Mouse (Mus musculus) spleen, postnatal 4 days (tissue): ENCODE measurements around the gene Dhfr.

Experiments
- DNase-seq, 2 experiments: peaks; one replicate each; pipeline ENCODE4 v3.0.0; 2022; ENCODE audit warnings: low spot score in 2 of 2

The Dhfr gene

DNA sequence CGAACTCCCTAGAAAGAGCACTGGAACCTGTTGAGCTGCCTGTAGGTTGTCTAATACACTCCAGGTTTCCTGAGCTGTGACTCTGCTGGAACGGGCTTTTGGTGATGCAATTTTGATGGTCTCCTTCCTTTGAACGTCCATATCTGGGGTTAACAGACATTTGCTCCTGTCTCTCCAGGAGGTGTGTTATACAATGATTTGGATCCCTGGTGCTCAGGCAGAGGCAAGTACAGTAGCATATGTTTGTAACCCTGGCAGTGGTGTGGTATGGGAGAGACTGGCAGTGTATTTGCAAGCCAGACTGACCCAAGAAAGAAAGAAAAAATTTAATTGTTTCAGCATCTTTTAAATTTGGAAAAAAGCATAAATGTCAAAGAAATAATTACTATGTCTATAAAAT lies 32.8 kb downstream of the Dhfr start:
- DNase-seq: peak in 1 of 2 experiments; percentile 38

DNA sequence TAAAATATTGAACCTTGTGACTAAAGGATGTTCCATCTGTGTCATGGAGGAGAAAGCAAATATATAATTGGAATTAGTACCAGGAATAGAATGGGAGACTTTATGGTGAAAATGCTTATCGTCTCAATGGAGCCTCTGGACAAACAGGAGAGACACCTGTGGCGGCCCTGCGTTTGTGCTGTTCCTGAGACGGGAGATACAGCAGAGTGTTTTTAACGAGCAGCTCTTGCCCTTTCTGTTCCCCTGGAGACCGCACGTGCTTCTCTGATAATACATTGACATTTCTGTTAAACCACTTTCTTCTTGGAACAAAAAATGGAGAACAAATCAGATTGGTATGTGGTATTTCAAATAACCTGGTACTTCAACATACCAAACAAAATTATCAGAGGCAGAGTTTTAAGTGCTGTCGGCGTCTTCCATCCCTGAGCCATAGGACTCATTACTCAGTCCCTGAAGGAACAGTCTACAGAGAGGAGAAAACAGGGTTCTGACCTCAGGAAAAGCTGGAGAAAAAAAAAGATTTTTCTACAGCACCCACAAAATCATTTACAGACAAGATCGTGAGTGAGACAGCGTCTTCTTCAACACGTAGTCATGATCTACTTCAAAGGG lies 38.6 kb downstream of the Dhfr start:
- no peak for DNase-seq

DNA sequence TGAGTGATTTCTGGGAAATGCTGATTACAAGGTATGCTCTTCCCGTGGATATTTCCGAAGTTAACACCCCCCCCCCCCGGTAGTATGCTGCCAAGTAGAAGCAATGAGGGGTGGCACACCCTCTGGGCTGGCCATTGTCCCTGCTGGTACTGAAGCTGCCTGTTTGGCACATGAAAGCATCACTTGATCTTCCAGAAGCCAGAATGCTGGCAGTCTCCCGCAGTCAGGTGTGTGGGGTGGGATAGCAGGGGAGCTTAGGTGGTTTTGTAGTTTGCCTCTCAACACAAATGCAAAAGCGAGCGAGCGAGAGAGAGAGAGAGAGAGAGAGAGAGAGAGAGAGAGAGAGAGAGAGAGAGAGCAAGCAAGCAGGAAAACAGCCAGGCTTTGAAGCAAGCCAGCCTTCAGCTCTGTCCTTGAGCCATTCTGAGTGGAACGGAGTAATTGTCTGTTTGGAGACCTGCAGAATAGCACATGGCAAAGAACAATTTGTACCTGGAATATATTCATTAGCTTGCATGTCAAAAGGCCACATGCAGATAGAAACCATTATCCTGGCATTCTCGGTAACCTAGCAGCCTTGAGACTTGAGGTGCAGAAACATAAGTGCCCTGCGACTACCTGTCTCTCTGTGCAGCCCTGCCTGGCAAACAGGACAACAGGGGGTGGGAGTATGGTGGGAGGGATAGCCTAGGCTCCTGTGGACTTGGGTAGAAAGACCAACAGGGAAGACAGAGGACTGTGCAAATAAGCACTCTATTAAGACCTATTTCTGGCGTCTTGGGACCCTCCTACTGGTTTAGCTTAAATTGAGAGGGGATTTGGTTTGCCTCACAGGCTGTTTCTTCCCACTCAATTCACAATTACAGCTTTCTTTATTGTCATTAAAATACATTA lies 44.2 kb downstream of the Dhfr start:
- DNase-seq: no peak

DNA sequence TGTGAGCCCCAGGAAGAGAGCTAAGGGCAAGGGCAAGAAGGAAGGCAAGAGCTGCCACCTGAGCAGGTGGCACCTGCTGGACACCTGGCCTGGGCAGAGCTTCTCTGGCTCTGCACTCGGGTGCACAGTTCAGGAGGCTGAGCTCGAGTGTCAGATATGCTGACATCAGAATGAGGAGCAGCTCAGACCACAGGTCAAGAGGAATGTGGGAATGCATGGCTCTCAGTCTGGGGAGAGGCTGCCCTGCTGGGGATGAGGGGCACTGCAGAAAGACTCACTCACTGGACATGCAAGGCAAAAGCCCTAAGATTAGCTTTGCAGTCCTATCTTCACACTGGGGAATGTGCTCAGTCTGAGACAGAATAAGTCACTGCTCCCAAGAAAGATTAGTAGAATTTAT lies 47.5 kb downstream of the Dhfr start:
- no peak for DNase-seq

DNA sequence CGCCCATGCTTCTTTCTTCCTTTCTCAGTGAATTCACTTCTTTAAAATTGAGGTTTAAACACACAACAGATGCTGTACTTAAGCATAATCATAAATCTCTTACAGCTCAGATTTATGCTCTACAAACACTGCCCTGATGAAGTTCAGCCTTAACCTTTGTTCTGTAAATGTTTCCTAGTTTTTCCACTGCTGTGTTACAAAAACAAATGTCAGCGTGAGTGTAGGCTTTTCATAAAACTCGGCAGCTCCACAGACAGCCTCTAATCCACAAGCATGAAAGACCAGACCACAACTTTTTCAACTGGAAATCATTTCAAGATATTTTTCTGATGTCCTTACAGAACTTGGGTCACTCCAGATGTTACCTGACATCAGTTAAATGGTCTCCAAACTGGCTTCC lies 49.0 kb downstream of the Dhfr start:
- no peak for DNase-seq

DNA sequence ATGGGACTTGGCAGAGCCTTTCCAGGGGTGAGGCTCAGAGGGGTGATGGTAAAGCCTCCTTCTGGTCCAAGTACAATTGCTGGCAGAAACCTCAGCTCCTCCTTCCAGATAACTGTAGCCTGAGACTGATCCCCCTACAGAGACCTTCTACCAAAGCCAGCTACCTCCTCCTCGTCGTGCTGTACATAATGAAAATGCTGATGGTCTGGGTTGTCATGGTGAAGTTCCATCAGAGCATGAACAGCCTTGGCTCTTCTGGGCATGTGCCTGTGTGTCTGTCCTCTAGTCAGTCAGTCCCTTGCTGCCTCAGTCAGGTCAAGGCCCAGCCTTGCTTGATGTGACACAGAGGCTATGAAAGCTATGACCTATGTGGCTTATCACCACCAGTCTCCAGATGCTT lies 56.0 kb downstream of the Dhfr start:
- no peak for DNase-seq

DNA sequence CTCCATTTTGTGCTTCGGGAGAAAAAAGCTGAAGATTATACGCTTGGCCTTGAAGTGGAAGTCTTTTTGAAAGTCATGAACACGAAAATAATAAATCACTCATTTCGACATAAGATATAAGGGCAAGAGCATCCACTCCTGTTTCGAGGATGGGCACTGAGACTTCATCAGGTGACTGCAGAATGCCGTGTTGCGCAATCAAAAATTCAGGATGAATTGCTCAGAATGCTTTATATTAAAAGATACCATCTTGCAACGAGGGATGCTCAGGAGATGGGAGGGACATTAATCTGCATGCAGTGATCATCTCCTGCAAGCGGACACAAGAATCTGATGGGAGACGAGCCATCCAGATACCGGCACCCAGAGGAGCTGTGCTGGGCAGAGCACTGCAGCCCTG lies 65.1 kb downstream of the Dhfr start:
- no peak for DNase-seq

DNA sequence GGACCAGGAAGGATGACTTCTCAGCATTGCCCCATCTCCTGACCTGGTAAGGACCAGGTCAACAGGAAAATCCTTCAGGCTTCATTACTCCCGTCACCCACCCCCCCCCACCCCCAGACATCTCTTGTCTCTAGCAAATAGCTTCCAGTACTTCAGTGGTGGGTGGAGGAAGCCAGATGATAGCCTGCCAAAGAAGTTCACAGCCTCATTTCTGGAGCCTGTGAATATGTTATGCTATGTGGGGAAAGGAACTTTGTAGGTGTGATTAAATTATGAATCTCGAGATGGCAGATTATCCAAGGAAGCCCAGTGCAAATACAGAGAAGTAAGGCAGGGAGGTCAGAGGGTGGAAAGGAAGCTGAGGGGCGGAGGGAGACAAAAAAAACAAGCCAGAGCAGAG lies 69.2 kb downstream of the Dhfr start:
- no peak for DNase-seq

DNA sequence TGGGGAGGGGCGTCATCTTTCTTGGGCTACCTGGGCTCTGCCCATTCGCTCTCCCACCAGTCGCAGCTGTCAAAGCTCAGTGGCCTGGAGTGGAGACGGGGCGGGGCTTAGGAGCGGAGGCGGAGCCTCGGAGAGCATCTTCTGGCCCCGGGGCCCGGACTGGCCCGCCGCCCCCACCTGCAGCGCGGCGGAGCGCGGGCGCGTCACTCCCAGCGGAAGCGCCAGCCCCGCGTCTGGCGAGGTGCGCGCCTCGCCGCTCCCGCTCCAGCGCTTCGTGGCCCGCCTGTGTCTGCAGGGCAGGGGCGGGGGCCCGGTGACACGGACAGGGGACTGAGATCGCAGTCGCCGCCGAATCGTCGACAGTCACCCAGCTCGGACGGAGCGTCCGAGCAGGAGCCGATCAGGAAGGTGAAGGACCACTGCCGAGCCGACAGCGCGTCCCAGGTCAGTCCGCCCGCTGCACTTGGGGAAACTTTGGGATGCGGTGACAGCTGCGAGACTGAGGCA lies 71.3 kb downstream of the Dhfr start, which contains the start of gene Ankrd34b:
Gene Ankrd34b, plus strand, starts transcription at position 139 of the 507 bp plus-strand sequence.
- peak in 1 of 2 experiments; percentile 18 for DNase-seq

DNA sequence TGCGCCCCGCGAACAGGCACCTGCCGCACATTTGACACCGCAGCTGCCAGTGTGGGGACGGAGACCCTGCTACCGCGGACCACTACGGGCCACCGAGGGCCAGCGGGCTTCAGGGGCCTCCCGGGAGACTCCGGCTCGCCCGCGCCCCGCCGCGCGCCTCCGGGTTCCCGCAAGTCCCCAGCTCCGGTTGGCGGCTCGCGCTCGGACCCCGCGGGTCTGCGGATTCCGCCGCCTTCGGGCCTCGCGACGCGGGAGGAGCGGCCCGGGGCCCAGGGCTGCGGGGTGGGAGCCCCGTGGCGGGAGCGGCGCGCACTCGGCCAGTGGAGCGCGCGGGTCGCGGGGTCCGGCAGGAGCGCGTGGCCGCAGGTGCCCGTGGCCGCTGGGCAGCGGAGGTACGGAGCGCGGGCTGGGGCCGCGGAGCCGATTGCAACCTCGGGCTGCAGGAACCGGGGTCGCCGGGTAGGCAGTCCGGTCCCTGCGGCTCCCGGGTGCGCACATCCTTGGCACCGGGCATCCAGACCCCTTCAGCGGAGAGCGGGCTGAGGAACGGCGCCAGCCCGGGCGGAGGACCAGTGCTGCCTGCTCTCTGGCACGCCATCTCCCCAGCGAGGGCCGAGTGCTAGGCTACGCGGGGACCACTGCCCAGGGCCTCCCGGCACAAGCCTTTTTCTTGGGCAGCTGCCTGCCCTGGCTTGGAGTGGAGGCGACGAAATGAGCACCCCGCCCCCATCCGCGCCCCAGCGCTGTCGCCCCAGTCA lies 71.9 kb downstream of the Dhfr start:
- no peak for DNase-seq

DNA sequence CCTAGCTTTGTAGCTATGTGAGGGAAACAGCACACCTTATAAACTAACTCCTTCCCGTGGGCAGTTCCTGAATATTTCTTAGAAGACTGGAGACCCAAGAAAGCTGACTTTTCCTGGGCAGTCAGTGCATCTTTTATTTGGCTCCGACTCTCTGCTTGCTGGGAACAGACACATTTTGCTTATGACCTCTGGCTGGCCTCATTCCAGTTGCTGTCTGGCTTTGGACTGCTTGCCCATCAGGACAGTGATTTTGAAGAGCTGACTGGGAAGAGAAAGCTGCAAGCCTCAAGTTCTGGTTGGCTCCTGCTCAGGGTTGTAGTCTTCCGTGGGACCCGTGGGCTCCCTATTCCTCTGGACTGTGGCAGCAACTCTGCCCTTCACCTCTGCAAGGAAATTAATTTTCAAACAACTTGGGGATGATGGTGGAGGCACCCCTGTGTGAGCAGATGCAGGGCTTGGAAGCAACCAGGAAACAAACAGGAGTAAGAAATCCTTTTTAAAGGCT lies 72.9 kb downstream of the Dhfr start:
- DNase-seq: no peak
